Mouse (Mus musculus) midbrain, embryonic 16.5 days (tissue): ENCODE measurements at regions not wholly inside any gene's neighbourhood (a gene's known extent, or its start where the extent isn't known, plus 50 kb on each side); places are given as distances from the start of the nearest gene placed in this dataset.
"Not testable (repeated sequence)": the region's sequence is repeated elsewhere in the genome, so short reads cannot be mapped to it uniquely, and the experiment has no call there.

Experiments used
- ATAC-seq: fragments of 200-750 bp; cut with Nextera tagmentation; 2 replicates; pipeline ENCODE4 v1.8.0; 2017; ENCODE audit warnings: moderate TSS enrichment
- H3K27ac ChIP-seq: fragments of 300-500 bp; sonication (generic); 2 replicates; pipeline ENCODE4 v1.5.1; 2014; ENCODE audit warnings: mild to moderate bottlenecking, low read length, mixed read lengths
- H3K27me3 ChIP-seq: fragments of 300-500 bp; sonication (generic); 2 replicates; pipeline ENCODE4 v1.6.1; 2014; ENCODE audit warnings: low read depth, low read length, mixed read lengths; ENCODE audit not compliant: control insufficient read depth, insufficient read depth
- H3K36me3 ChIP-seq: fragments of 300-500 bp; sonication (generic); 2 replicates; pipeline ENCODE4 v1.6.1; 2014; ENCODE audit warnings: mild to moderate bottlenecking, low read length, moderate library complexity, mixed read lengths; ENCODE audit not compliant: control insufficient read depth, insufficient read depth
- H3K4me1 ChIP-seq: fragments of 300-500 bp; sonication (generic); 2 replicates; pipeline ENCODE4 v1.6.1; 2014; ENCODE audit warnings: mild to moderate bottlenecking, low read length, mixed read lengths; ENCODE audit not compliant: control insufficient read depth, insufficient read depth
- H3K4me2 ChIP-seq: fragments of 300-500 bp; sonication (generic); 2 replicates; pipeline ENCODE4 v1.6.1; 2014; ENCODE audit warnings: mild to moderate bottlenecking, low read length, mixed read lengths
- H3K4me3 ChIP-seq: fragments of 300-500 bp; sonication (generic); 2 replicates; pipeline ENCODE4 v1.5.1; 2014; ENCODE audit warnings: low read depth, mild to moderate bottlenecking, low read length, moderate library complexity, mixed read lengths
- H3K9ac ChIP-seq: fragments of 300-500 bp; sonication (generic); 2 replicates; pipeline ENCODE4 v1.6.1; 2014; ENCODE audit warnings: low read depth, low read length, mixed read lengths
- H3K9me3 ChIP-seq: fragments of 300-500 bp; sonication (generic); replicated peaks from 2 replicates; pipeline ENCODE4 v1.6.1; 2014; ENCODE audit warnings: mild to moderate bottlenecking, low read length, mixed read lengths; ENCODE audit not compliant: control insufficient read depth, poor library complexity, severe bottlenecking
- WGBS: fragments of 180-500 bp; shearing (Covaris S2); extraction: QIAGEN DNeasy Blood & Tissue Kit; methylation state at CpG from one replicate; pipeline ENCODE4 v1.1.7; 2014; 5-methylcytosine and 5-hydroxymethylcytosine counted together

- Histone ChIP-seq H3K4me2 (no peak overlapping the region), H3K4me3 (no peak overlapping the region), H3K36me3 (no peaks in the 10 kb centered on the region), H3K27ac (no peak overlapping the region), H3K27me3 (no peaks in the 10 kb centered on the region), H3K4me1 (no peaks in the 10 kb centered on the region), H3K9me3 (no peaks in the 10 kb centered on the region), H3K9ac (no peak overlapping the region)
- 17% methylated on average over 2 of the region's 2 CpGs for WGBS
- no peak for ATAC-seq
Measured at GRCm38 (mm10) chr1:185969231-185969630, 147.9 kb downstream of the Lyplal1 start.

- Histone ChIP-seq H3K4me3 (no peak overlapping the region), H3K27me3 (no peaks in the 10 kb centered on the region), H3K9ac (no peak overlapping the region), H3K4me2 (no peak overlapping the region), H3K9me3 (no peaks in the 10 kb centered on the region), H3K4me1 (no peaks in the 10 kb centered on the region), H3K36me3 (no peaks in the 10 kb centered on the region), H3K27ac (no peak overlapping the region)
- WGBS = 85% methylated on average over 2 of the region's 2 CpGs
- ATAC-seq = no peak
Measured at GRCm38 (mm10) chr1:185977075-185977474, 140.0 kb downstream of the Lyplal1 start.

DNA sequence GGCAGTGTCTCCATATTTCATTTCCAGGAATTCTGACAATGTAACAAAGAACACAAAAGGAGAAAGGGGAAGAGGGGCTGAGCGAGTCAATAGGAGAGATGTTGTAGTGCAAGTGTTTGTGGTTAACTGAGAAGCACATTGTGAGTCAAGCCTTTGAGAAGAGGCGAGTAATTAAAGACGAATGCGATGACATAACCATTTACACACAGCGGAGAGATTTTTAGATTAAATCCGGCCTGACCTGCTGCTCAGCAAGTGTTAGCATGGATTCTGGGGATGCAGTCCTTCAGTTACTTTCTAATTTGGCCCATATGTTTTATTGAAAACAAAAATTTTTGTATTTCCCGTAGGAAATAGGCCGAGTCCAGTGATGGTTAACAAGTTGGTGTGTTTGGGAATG, 127.7 kb downstream of the Lyplal1 start:
- Histone ChIP-seq H3K9me3 (no peaks in the 10 kb centered on the region), H3K36me3 (no peaks in the 10 kb centered on the region), H3K4me2 (no peak overlapping the region), H3K4me3 (no peak overlapping the region), H3K27ac (no peak overlapping the region), H3K9ac (no peak overlapping the region), H3K27me3 (no peaks in the 10 kb centered on the region), H3K4me1 (no peaks in the 10 kb centered on the region)
- WGBS = 74% methylated on average over 8 of the region's 8 CpGs
- ATAC-seq = no peak

DNA sequence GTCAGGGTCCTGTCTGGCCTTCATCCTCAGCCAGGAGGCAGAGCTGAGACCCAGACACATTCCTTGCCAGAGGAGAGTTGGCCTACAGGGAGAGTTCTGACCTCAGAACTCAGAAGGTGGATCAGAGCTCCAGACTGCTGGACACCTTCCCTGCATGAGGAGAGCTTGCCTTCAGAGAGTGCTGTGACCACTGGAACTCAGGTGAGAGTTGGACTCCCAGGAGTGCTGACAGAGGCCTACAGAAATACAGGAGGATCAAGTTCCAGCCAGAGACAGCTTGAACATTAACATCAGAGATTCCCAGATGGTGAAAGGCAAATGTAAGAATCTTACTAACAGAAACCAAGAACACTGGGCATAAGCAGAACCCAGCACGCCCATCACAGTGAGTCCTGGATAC, 117.0 kb downstream of the Lyplal1 start:
- not testable (repeated sequence) for ATAC-seq, H3K9ac ChIP-seq, H3K27ac ChIP-seq, H3K36me3 ChIP-seq, H3K4me2 ChIP-seq, H3K4me1 ChIP-seq, H3K27me3 ChIP-seq, H3K4me3 ChIP-seq, H3K9me3 ChIP-seq
- 88% methylated on average over 1 of the region's 1 CpGs for WGBS

DNA sequence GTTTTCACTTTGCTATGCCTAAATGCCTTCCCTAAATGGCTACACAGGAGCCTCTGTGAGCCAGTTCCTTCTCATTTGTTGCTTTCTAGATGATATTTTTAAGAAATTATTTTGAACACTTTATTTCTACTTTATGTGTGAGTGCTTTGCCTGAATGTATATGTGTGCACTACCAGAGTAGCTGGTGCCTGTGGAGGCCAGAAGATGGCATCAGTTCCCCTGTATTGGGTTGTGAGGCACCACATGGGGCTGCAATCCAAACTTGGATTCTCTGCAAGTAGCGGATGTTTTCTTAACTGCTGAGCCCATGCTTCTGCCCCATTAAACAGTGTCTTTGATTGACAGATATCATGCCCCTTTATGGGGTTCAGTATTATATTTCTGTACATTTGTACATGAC, 103.7 kb downstream of the Lyplal1 start:
- H3K27ac ChIP-seq = no peak overlapping the region
- H3K9ac ChIP-seq = no peak overlapping the region
- H3K27me3 ChIP-seq = no peaks in the 10 kb centered on the region
- no peaks in the 10 kb centered on the region; the same call in none of the 2 replicates for H3K9me3 ChIP-seq
- WGBS = 70% methylated on average over 1 of the region's 1 CpGs
- no peak overlapping the region for H3K4me3 ChIP-seq
- ATAC-seq = no peak
- H3K4me1 ChIP-seq = no peaks in the 10 kb centered on the region
- H3K36me3 ChIP-seq = no peaks in the 10 kb centered on the region
- no peak overlapping the region for H3K4me2 ChIP-seq

GRCm38 (mm10) chr1:186014166-186014565, 102.9 kb downstream of the Lyplal1 start:
- Histone ChIP-seq H3K27me3 (no peaks in the 10 kb centered on the region), H3K4me3 (no peak overlapping the region), H3K4me2 (no peak overlapping the region), H3K9ac (no peak overlapping the region), H3K36me3 (no peaks in the 10 kb centered on the region), H3K27ac (no peak overlapping the region), H3K4me1 (no peaks in the 10 kb centered on the region), H3K9me3 (no peaks in the 10 kb centered on the region; the same call in none of the 2 replicates)
- 93% methylated on average over 1 of the region's 1 CpGs for WGBS
- no peak for ATAC-seq

DNA sequence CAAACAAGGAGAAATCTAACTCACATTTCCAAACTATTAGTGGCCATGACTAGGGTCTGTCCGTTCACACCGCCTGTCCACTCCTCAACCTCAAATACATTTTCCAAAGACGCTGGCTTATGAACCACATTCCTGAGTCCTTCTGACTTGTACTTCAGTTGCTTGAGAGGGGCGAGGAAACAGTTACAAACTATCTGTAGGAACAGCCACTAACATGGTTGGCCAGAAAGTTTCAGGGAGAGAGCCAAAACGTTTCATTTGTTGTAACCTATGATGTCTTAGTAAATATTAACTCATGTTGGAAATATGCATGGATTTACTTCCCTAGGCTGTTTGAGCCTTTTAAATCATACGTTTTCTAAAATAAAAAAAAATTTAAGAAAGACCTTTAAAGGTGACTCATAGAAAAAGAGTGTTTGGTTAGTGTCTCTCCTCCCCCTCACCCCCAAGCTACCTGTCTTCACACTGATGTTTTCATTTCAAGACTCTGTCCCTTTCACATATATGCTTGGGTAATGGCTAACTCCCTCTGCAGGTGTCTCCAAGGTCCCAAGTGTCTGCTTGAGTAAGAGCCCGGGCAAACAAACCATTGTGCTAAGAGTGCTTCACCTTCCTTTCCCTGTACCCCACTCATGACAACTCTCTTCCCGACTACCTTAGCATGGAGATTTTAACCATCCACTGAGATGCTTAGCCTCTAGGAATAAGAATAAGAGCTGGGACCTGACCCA, 101.1 kb downstream of the Lyplal1 start:
- WGBS = 82% methylated on average over 8 of the region's 8 CpGs
- H3K4me3 ChIP-seq = no peak overlapping the region
- no peak overlapping the region for H3K4me2 ChIP-seq
- H3K27ac ChIP-seq = no peak overlapping the region
- H3K36me3 ChIP-seq = no peaks in the 10 kb centered on the region
- no peaks in the 10 kb centered on the region for H3K9me3 ChIP-seq
- no peaks in the 10 kb centered on the region for H3K4me1 ChIP-seq
- no peaks in the 10 kb centered on the region for H3K27me3 ChIP-seq
- H3K9ac ChIP-seq = no peak overlapping the region
- ATAC-seq = no peak

DNA sequence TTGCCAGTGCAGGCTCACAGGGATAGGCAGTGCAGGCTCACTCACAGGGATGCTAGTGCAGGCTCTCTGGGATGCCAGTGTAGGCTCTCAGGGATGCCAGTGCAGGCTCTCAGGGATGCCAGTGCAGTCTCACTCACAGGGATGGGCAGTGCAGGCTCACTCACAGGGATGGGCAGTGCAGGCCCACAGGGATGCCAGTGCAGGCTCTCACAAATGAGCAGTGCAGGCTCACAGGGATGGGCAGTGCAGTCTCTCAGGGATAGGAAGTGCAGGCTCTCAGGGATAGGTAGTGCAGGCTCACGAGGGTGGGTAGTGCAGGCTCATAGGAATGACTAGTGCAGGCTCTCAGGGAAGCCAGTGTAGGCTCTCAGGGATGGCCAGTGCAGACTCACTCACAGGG, 99.6 kb downstream of the Lyplal1 start:
- no peaks in the 10 kb centered on the region for H3K4me1 ChIP-seq
- no peak overlapping the region for H3K4me2 ChIP-seq
- no peaks in the 10 kb centered on the region for H3K9me3 ChIP-seq
- H3K9ac ChIP-seq = no peak overlapping the region
- WGBS = 47% methylated on average over 1 of the region's 1 CpGs
- no peak for ATAC-seq
- no peak overlapping the region for H3K4me3 ChIP-seq
- no peak overlapping the region for H3K27ac ChIP-seq
- no peaks in the 10 kb centered on the region for H3K36me3 ChIP-seq
- H3K27me3 ChIP-seq = no peaks in the 10 kb centered on the region

DNA sequence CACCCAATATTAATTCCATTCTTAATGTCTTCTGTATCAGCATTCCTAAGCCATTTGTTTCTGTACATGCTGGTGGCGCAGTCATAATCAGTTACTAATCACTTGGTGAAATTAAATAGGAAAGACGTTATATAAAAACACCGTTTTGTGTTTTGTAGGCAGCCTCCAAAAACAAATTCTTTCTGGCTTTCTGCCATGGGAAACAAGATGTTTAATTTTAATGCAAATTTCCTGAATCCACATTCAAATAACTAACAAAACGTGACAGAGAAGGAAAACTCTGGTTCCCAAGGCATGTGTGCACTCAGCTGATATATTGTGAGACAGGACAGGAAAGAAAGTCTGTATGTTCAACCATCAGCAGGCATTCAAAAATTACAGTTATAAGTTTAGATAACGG, 97.6 kb downstream of the Lyplal1 start:
- Histone ChIP-seq H3K36me3 (no peaks in the 10 kb centered on the region), H3K4me2 (no peak overlapping the region), H3K9ac (no peak overlapping the region), H3K27ac (no peak overlapping the region), H3K9me3 (no peaks in the 10 kb centered on the region), H3K4me3 (no peak overlapping the region), H3K27me3 (no peaks in the 10 kb centered on the region), H3K4me1 (no peaks in the 10 kb centered on the region)
- 71% methylated on average over 5 of the region's 5 CpGs for WGBS
- no peak for ATAC-seq
